Mouse (Mus musculus): Measurements from ENCODE around the gene Stk38. TPM values are rescaled to one million over a fixed set of nuclear protein-coding genes. Genes with fewer than 3 reads are reported as not detected.

The Stk38 gene
- polyA plus RNA-seq, 1 experiment from 2014 or later = 113 TPM

DNA sequence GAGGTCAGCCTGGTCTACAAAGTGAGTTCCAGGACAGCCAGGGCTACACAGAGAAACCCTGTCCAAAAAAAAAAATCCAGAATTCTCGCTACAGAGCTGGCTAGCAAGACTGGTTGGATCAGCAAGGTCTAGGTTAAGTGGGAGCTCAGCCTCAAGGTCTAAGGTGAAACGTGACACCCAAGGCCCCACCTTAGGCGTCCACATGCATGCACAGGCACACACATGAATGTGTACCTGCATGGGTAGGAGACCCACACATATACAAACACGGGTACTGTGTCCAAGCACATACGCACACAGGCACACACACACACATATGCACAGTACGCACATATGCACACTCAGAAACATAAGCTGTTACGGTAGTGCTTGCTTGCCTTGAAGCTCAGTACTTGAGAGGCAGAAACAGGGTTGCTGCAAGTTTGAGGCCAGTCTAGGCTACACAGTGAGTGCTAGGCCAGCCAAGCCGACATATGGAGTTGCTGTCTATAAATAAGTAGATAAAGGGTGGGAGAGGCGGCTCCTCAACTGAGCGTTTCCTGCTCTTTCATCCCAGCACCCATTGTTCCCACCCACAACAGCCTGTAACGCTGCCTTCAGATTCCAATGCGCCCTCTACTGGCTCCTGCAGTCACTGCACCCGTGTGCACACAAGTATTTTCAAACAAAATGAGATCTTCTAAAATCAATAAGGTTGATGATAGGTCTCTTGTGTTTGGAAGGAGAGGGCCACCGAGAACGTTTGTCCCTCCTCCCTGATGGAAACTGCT is 80.7 kb downstream of the Stk38 start:
- no peak overlapping the region for H3K4me3 ChIP-seq
- ATAC-seq (ENCODE audit: low read depth) = no peak
- H3K36me3 ChIP-seq = no peaks in the 10 kb centered on the region
- H3K4me1 ChIP-seq (replicated peaks) = peaks cover 18% of the 10 kb centered on the region
- H3K9me3 ChIP-seq = no peaks in the 10 kb centered on the region
- H3K27me3 ChIP-seq = no peaks in the 10 kb centered on the region
- no peak overlapping the region for H3K27ac ChIP-seq (replicated peaks)
- 50% methylated on average over 15 of the region's 15 CpGs for WGBS
- H3K9ac ChIP-seq = no peak overlapping the region
- no peak overlapping the region for H3K4me2 ChIP-seq

DNA sequence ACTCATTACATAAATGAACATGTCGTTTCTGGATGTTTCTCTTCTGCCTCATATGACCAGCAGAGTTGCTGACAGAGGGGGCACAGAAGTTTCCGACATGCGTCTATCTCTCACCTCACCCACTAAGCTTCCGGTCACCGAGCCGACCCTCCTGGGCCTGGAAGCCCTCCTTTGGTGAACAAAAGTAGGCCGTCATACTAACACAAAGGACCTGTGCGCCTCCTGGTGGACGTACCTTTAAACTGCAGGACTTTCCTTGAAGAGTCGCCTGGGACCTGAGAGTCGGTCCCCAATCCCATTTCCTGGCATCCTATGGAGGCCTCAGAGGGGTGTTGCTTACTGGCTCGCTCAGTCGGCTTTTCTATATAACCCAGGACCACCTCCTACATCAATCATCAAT is 81.4 kb downstream of the Stk38 start:
- H3K27me3 ChIP-seq = no peaks in the 10 kb centered on the region
- H3K4me2 ChIP-seq = no peak overlapping the region
- ATAC-seq (ENCODE audit: low read depth) = no peak
- peaks cover 18% of the 10 kb centered on the region for H3K4me1 ChIP-seq (replicated peaks)
- WGBS = 16% methylated on average over 13 of the region's 13 CpGs
- no peaks in the 10 kb centered on the region for H3K9me3 ChIP-seq
- H3K4me3 ChIP-seq = no peak overlapping the region
- H3K27ac ChIP-seq (replicated peaks) = no peak overlapping the region
- no peak overlapping the region for H3K9ac ChIP-seq
- no peaks in the 10 kb centered on the region for H3K36me3 ChIP-seq

- no peak for ATAC-seq (ENCODE audit: low read depth)
- H3K27ac ChIP-seq (replicated peaks) = no peak overlapping the region
- H3K9ac ChIP-seq = no peak overlapping the region
- no peaks in the 10 kb centered on the region for H3K9me3 ChIP-seq
- H3K36me3 ChIP-seq = no peaks in the 10 kb centered on the region
- WGBS = 84% methylated on average over 8 of the region's 8 CpGs
- no peaks in the 10 kb centered on the region for H3K27me3 ChIP-seq
- no peak overlapping the region for H3K4me2 ChIP-seq
- H3K4me3 ChIP-seq = no peak overlapping the region
- peaks cover 9% of the 10 kb centered on the region; the same call in 1 of the 2 replicates for H3K4me1 ChIP-seq (replicated peaks)
These were observed 82.7 kb downstream of the Stk38 start for GRCm38 (mm10) chr17:28924957-28925595.

DNA sequence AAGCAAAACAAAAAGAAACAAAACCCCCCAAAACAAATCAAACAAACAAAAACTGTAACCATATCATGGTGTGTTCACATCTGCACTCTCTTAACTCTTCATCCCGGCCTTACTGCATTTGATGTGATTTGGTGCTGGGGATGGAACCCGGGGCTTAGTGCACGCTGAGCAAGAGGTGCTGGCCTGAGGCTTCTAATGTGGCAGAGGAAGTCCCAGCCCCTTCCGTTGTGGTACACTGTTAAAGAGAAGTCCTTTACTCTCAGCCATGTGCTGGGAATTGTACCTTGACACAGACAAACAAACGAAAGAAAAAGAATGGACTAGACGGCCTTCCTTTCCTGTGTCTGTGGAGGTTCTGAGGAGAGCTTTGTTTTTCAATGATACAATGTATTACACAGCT is 85.7 kb downstream of the Stk38 start:
- no peak overlapping the region for H3K27ac ChIP-seq (replicated peaks)
- WGBS = 65% methylated on average over 6 of the region's 6 CpGs
- no peak for ATAC-seq (ENCODE audit: low read depth)

GRCm38 (mm10) chr17:28921086-28921485 is 86.7 kb downstream of the Stk38 start:
- WGBS = 83% methylated on average over 8 of the region's 8 CpGs
- Histone ChIP-seq H3K4me2 (no peak overlapping the region), H3K27ac (replicated peaks) (no peak overlapping the region), H3K4me3 (no peak overlapping the region), H3K27me3 (no peaks in the 10 kb centered on the region), H3K36me3 (no peaks in the 10 kb centered on the region), H3K4me1 (replicated peaks) (0 out of 2 replicates have a peak, but pooled peaks cover 7% of the 10 kb centered on the region), H3K9ac (no peak overlapping the region), H3K9me3 (no peaks in the 10 kb centered on the region)
- ATAC-seq (ENCODE audit: low read depth) = no peak

More for the DNA sequence above, 85.7 kb downstream of the Stk38 start:
- Histone ChIP-seq H3K36me3 (no peaks in the 10 kb centered on the region), H3K27me3 (no peaks in the 10 kb centered on the region), H3K4me3 (no peak overlapping the region), H3K4me2 (no peak overlapping the region), H3K4me1 (replicated peaks) (0 out of 2 replicates have a peak, but pooled peaks cover 7% of the 10 kb centered on the region), H3K9ac (no peak overlapping the region), H3K9me3 (no peaks in the 10 kb centered on the region)

Other genes with a start within 250 kb of the Stk38 start
- gene Mapk13, start 238.7 kb downstream of the Stk38 start, polyA plus RNA-seq (2015; fragmentation: Nextera tagmentation; extraction: Ambion mirVana) = 0.52 and 1.8 TPM in 2 replicates
- gene Brpf3, start 206.9 kb downstream of the Stk38 start, polyA plus RNA-seq (2015; fragmentation: Nextera tagmentation; extraction: Ambion mirVana) = 7.1 and 7.8 TPM in 2 replicates
- gene Pnpla1, start 149.6 kb downstream of the Stk38 start, polyA plus RNA-seq (2015; fragmentation: Nextera tagmentation; extraction: Ambion mirVana) = not detected in 2 replicates
- gene 4930539E08Rik, start 92.7 kb downstream of the Stk38 start, polyA plus RNA-seq (2015; fragmentation: Nextera tagmentation; extraction: Ambion mirVana) = 0.25 and 0.29 TPM in 2 replicates
- gene Pxt1, start 64.2 kb downstream of the Stk38 start, polyA plus RNA-seq (2015; fragmentation: Nextera tagmentation; extraction: Ambion mirVana) = not detected in 2 replicates
- gene Kctd20, start 56.0 kb downstream of the Stk38 start, polyA plus RNA-seq (2015; fragmentation: Nextera tagmentation; extraction: Ambion mirVana) = 92.2 and 96.8 TPM in 2 replicates
- gene Srsf3, start 24.6 kb upstream of the Stk38 start, polyA plus RNA-seq (2015; fragmentation: Nextera tagmentation; extraction: Ambion mirVana) = 513 and 586 TPM in 2 replicates
- gene Cdkn1a, start 83.0 kb upstream of the Stk38 start, polyA plus RNA-seq (2015; fragmentation: Nextera tagmentation; extraction: Ambion mirVana) = 47.2 and 51.0 TPM in 2 replicates
- gene Rab44, start 106.2 kb upstream of the Stk38 start, polyA plus RNA-seq (2015; fragmentation: Nextera tagmentation; extraction: Ambion mirVana) = 0.11 TPM in 1 of 2 replicates, not detected in the other
- gene Cpne5, start 230.2 kb upstream of the Stk38 start, polyA plus RNA-seq (2015; fragmentation: Nextera tagmentation; extraction: Ambion mirVana) = 21.6 and 23.4 TPM in 2 replicates

All from neural tube, embryonic 13.5 days (tissue).